Mouse (Mus musculus) gastrocnemius, postnatal 4 days (tissue): ENCODE results near the gene Nme8. TPM values are rescaled to one million over a fixed set of nuclear protein-coding genes. Genes with fewer than 3 reads are reported as not detected.

Experiments
- DNase-seq, 2 experiments: peaks; one replicate each; pipeline ENCODE4 v3.0.0; 2021 to 2022; ENCODE audit warnings: low spot score in 2 of 2, mixed read lengths in 2 of 2
- total RNA-seq, 2 experiments: library from RNA; stranded (reverse); gene quantifications; 2 replicates each; pipeline ENCODE4 v1.2.3; 2021

The Nme8 gene
- total RNA-seq, 2 experiments from 2014 or later = not detected

DNA sequence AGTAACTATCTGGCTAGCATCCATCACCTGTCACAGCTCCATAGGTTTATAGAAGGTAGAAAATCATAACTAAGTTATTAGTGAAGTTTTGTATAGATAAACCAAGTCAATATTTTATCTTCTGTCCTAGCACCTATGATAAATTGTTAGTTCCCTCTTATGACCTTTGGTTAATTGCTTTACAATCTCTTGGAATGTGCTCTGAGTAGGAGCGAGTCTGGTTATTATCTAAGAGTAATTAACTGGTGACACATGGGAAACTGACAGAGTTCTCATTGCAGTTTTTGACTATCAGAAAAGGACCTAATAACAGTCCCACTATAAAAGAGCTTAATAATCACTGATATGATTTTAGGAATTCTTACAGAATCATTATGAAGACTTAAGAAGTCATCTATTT, 54.1 kb downstream of the Nme8 start:
- no peak for DNase-seq

DNA sequence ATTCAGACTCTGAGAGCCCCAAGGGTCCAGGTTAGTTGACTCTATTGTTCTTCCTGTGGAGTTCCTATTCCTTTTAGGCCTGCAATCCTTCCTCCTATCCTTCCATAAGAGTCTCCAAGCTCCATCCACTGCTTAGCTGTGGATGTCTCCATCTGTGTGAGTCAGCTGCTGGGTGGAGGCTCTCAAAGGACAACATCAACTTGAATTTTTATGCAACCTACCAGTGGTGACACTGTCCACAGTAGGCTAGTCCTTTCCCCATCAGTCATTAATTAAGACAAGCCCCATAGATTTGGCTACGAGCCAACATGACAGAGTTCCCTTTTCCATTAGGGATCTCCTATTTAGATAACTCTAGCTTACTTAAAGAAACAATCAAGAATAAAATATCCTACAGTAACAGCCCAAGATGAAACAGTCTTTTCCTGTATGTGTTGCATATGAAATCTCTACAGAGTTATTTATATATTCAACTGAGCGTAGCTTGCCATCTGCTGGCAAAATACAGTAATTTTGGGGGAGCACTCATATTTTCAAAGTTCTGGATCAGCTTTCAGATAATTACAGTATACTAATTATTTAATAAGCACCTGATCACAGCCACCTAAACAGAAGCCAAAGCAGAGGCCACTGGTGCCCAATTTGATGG, 57.3 kb downstream of the Nme8 start:
- DNase-seq = no peak

DNA sequence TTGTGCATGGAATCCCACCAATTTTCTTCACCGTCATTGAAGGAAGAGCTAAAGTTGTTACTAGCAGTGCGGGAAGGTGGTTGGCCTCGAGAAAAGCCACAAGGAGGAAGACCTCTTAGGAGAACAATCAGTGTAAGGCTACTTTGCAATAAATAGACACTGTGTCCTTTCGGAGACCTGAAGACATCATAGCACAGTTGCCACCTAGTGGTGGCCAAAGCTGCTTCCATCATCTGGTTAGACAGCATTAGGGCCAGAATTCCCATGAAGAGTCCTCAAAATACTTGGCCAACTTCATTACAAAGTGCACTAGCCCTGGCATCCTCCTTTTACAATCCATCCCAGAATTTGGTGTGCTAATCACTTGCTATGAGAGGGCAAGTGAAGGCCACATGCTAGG, 61.5 kb downstream of the Nme8 start:
- DNase-seq = no peak

DNA sequence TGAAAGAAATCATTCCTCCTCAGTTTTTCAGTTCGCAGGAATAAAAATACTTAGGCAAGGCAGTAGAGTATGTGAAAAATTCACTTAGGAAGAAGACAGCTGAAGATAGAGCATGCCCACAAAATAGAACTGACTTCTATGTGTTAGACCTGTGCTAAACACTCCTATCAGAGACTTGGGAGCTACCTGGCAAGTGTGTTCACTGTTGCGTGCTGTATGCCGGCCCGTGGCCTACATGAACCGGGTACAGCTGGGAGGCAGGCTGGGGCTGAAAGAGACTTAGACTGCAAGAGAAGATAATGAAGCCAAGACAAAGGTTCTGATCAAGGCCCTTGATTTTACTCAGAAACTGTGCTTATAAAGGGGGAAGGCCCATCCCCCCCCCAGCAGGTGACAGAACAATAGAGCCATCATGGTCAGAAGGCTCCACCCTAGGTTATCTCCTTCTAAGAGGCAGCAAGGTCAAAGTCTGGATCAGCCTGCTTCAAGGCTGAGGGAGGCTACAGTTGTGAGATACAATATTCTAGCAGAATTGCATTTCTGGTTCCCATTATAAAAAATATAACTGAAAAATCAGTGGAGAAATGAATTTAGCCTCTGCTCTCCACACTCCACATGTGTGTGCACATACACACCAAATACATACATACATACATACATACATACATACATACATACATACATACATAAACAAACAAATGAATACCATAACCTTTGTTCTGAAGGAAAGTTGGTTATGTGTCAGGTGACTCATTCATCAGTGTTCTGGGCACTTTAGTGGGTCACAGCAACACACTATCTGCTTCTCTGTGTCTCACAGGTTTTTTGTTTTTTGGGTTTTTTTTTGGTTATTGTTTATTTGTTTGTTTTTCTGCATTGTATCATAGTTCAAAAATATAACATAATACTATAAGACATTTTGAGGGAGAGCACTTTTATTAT, 66.6 kb downstream of the Nme8 start:
- DNase-seq = no peak

DNA sequence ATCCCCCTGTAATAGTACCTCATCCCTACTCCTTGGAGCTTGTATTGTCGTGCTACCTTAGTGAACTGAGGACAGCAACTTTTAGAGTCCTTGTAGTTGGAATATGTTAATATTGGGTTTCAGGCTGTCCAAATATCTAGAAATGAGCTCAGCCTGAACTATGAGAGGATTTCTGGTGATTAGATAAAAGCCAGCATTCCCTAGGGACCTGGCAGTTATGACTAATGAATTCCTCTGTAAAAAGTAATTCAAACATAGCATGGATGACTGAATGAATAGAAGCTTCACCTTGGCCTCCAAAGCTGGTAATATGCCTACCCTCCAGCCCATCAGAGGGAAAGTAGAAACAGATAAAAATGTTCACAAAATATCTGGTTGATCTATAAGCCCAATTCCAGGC, 71.1 kb downstream of the Nme8 start:
- no peak for DNase-seq

DNA sequence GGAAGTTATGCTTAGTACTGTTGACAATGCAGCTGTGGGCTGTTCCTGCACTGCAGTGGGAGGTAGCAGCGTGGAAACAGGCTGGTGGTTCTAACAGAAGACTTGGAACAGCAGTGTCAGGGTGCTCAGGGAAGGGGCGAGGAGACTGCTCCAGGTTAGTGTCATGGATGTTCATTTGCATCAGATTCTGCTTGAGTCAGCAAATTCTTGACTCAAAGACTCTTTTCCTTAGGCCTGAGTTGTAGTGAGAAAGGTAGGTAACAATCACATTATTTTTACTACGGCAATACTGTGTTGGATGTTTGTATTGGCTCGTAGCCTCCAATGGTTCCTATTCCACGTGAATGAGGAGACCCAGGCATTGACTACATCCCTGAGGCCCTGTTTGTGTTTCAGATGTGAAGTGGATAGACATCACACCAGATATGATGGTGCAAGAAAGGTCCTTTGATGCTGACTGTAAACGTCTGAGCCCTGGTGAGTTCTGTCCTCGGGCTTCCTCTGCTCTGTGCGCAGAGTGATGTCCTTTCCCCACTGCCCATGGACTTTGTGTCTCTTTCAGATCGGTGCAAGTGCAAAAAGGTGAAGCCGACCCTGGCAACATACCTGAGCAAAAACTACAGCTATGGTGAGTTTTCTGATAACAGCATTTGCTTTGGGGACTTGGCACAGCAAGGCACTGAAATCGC, 72.8 kb downstream of the Nme8 start:
- no peak for DNase-seq

DNA sequence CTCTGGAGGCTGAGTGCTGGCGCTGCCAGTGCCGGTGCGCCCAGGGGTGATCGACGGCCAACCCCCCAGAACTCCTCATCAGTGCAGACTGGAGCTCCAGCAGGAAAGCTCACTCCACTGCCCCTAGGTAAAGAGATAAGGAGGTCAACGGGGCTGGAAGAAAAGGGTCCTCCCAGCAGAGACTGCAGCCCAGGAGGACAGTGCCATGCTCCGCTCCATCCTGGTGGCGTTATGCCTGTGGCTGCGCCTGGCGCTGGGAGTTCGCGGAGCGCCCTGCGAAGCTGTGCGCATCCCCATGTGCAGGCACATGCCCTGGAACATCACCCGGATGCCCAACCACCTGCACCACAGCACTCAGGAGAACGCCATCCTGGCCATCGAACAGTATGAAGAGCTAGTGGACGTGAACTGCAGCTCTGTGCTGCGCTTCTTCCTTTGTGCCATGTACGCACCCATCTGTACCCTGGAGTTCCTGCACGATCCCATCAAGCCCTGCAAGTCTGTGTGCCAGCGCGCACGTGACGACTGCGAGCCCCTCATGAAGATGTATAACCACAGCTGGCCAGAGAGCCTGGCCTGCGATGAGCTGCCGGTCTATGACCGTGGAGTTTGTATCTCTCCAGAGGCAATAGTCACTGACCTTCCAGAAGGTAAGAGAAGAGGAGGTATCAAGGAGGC, 74.2 kb downstream of the Nme8 start:
- peak in 1 of 2 experiments; percentile 27 for DNase-seq

DNA sequence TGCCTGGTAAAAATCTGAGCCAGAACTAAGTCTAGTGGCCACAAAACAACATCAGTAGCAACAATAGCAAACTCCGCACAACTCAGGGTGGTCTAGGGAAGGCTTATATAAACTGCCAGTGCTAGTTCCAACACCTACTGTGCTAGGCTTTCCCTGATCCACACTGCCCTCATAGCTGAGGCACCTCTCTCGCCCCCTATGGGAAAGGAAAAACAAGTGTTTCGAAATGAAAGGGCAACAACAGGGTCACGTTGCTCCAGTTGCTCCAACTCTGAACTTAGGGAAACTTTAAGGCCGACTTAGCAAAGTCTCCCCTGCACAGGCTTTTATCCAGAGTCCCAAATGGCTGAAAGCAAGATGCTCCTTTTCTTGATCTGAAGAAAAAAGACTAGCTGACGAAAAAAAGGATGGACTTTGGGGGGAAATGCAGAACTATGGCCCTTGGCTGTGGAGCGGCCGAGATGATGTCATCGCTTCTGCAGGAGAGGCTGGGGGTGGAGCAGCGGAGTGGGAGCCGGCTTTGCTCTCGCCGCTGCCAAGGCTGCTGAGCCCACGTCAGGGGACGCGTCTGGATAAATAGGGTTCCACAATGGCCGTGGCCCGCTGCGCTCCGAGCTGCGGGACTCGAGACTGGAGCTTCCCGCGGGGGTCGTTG, 74.9 kb downstream of the Nme8 start, which contains the start of gene Sfrp4:
Sfrp4 (plus strand) TSS at position 532 of the 655 bp plus-strand sequence.
- peak; percentile 48 to 62 for DNase-seq

DNA sequence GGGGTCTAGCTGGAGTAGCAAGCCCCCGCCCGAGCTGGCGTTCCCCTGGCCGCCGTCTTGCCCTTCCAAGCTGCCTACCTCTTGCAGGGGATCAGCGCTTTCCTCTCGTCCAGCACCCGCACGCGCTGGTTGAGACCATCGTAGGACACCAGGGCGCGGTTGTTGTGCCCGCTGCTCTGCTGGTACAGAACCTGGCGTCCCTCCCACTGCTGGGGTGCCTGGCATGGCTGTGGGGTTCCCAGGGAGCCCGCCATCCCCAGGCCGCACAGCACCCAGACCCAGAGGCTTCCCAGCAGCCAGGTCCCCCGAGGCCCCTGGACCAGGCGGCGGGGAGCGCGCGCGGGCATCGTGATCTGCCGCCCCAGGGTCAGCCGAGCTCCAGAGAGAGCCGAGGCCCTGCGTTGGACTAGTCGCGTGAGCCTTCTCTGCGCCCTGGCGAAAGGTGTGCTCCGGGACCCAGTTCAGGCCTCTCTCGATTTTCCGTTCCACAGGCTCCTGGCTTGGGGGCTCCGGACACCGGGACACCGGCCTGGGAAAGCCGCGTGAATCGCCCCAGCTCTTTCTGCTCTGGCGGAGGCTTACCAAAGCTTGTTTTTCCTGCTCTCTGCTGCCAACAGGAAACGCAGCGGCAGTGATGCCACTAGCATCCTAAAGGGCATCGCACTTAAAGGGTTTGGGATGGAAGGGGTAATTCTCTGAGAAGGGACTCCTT, 78.2 kb downstream of the Nme8 start, which contains the start of gene Epdr1:
Epdr1 (minus strand) TSS at position 712 of the 712 bp plus-strand sequence.
- peak; percentile 31 to 66 for DNase-seq

DNA sequence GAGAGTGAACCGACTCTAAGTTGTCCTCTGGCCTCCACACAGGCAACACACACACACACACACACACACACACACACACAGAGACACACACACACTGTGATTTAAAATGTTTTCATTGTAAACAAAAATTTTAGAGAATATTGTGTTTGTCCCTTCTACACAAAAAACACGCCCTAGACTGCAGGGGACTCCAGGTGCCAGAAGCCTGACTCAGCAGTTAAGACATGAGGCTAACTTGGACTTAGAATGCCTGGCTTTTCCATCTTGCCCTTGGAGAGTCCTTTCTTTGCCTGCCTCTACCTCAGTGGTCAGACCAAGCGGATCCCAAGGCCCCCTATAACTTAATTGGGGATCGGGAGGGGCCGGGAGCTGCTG, 78.8 kb downstream of the Nme8 start:
- DNase-seq = no peak

DNA sequence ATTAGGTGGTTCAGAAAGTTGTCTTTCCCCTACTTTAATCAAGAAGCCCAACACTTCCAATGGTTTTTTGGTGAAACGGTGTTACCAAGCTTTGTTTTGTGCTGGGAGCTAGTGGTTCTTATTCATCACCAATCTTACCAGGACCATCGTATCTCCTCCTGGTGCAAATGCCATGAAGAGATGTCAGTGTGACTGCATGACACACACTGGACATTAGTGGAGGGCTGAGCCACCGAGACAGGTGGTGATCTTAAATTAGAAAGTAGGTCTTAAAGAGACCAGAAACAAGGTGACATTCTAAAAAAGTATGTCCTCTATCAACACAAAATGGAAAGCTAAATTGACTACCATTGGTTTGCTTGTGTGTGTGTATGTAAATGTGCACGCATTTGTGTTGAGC, 79.5 kb downstream of the Nme8 start:
- no peak for DNase-seq

DNA sequence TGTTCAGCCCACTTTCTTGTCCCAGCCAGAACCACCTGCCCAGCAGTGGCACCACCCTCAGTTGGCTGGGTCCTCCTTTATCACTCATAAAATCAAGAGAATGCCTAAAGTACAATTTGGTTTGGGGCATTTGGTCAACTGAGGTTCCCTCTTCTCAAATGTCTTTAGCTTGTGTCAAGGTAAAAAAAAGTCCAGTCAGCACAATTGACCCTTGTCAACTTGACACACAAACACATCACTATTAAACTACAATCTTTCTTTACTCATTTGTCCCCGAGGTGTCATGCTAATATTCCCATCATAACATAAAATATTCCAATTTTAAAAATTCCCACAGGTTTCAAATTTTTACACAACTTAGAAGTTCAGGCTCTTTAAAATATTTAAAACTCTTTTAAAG, 83.3 kb downstream of the Nme8 start:
- DNase-seq = no peak

DNA sequence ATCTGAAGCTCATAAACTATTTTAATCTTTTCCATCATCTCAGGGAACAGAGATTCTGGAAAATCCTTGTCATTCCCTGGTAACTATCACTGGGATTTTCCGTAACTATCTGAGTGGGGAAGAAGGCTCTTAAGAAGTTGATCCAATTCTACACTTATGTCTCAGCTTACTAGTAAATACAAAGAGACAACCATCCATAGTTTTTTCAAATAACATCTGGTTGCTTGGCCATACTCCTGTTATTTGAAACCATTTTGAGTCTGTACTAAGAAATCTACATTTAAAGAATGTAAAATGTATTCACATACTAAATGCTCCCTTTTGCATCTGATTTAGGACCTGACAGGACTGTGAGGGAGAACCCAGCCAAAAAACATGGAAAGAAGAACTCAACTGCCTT, 84.2 kb downstream of the Nme8 start:
- no peak for DNase-seq

DNA sequence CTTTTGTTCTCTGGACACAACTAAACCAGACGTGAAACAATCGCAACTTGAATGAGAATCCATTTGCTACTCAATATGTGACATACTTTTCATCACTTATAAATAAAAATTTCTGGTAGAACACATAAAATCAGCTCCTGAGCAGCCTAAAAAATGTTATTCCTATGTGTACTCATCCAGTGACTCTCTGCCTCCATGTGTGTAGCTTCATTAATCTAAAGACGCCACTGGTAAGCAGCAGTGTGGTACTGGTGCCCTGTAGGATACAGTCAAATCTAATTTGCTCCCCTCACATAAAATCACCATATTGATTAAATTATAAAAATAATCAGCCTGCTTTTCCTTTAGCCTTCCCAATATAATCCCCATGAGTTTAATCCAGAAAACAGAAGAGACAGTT, 84.6 kb downstream of the Nme8 start:
- DNase-seq = no peak

DNA sequence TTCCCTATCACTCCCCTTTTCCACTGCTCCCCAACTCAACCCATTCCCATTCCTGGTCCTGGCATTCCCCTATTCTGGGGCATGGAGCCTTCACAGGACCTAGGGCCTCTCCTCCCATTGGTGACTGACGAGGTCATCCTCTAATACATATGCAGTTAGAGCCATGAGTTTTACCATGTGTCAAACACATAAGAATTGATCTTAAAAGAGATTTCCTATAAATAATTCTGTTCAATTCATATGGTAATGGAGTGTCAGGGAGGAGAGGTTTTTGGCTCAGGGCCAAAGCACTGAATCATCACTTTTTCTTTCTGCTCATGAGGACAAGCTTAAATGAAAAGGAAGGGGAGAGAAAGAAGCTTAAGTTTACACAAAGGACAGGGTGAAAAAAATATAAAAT, 85.2 kb downstream of the Nme8 start:
- DNase-seq = no peak

DNA sequence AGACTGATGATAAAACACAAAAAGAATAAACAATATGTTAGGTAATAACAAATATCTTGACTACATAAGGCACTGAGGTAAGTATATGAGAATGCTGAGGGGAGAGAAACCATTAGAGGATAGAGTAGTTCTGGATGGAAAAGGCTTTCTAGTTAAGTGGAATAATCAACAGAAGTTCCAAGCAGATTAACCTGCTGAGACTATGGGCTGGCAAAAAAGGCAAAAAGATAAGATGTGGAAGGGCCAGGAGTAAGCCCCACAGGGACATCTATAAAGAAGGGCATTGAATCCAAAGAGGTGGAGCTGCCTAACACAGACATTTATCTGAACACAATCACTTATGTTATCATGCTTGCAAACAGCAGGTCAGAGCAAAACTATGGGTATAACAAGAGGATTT, 89.5 kb downstream of the Nme8 start:
- DNase-seq = no peak

DNA sequence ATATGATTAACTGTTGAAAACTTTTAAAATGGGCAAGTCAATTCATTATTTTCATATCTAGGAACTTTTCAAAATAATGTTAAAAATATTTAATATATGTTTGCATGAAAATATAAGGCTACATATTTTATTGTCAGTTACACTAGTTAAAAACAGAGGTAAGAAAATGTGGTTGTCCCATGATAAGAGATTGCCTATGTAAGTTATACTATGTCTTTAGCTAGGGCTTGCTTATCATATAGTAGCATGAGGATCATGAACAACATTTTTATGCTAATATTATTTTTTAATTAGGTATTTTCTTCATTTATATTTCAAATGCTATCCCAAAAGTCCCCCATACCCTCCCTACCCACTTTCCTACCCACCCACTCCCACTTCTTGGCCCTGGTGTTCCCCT, 92.7 kb downstream of the Nme8 start:
- no peak for DNase-seq

DNA sequence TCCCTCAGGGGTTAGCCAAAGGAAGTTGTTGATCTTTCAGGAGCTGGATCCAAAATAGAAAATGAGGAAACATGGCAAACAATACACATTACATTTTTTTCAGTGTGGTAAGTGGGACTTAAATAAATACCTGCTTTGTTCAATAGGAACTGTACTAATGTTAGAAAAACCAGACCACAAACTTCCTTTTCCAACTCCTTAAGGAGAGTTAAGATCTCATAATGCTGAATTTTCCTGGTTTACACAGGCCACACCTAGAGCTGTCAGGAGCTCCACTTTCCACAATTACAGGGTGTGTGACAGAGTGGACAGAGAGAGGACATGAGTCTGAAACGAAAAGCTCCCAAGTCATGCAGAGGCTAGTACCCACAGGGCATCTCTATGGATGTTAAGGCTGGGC, 93.9 kb downstream of the Nme8 start:
- no peak for DNase-seq

DNA sequence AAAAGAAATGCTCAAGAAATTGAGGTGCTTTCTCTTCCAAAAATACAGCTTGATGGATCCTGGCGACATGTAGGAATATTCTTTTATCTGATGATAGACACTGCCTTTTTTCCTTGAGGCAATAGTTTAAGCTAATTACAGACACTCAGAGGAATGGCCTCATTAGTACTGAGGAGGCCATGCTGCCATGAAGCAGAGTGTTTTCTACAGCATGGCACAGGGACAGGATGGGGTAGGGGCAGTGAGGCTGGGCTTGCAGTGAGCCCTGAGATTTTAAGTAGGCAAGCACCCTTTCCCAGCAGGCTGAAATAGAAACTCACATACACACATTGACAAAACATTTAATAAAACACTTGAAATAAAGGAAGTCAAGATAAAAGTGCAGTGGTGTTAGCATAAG, 95.1 kb downstream of the Nme8 start:
- no peak for DNase-seq

DNA sequence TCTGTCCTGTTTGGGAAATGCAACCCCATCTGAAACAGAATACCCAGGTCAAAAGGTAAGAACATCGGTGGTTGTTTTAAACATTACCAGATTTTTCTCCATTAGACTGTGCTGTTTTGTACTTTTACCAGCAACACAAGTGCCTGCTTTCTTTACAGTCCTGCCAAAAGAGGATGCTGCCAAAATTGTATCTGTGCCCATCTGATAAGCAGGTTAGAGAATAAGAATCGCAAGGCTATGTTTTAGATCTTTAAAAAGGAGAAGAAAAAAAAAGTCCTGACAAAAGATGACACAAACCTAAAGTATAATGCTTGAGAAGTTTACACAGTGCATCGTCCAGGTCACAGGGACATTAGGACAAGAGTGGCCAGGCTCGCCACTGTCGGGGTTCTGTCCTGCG, 98.4 kb downstream of the Nme8 start:
- no peak for DNase-seq
